Mouse (Mus musculus) liver, postnatal 0 days (tissue): ENCODE data around the gene Myh2. TPM values are rescaled to one million over a fixed set of nuclear protein-coding genes. Genes with fewer than 3 reads are reported as not detected.

Experiments used
- ATAC-seq: fragments of 200-750 bp; cut with Nextera tagmentation; 2 replicates; pipeline ENCODE4 v1.8.0; 2017; ENCODE audit warnings: mild to moderate bottlenecking, moderate library complexity
- DNase-seq: peaks from one replicate; pipeline ENCODE4 v3.0.0-alpha.2; 2016
- H3K27ac ChIP-seq: fragments of 300-500 bp; sonication (generic); 2 replicates; pipeline ENCODE4 v1.5.1; 2014; ENCODE audit warnings: antibody characterized with exemption, moderate library complexity, mild to moderate bottlenecking, low read depth
- H3K27me3 ChIP-seq: fragments of 300-500 bp; sonication (generic); 2 replicates; pipeline ENCODE4 v1.6.1; 2014; ENCODE audit warnings: low read length, control low read depth, mixed read lengths; ENCODE audit not compliant: insufficient read depth
- H3K36me3 ChIP-seq: fragments of 300-500 bp; sonication (generic); replicated peaks from 2 replicates; pipeline ENCODE4 v1.6.1; 2014; ENCODE audit warnings: mild to moderate bottlenecking, control low read depth, low read length, moderate library complexity, mixed read lengths; ENCODE audit not compliant: insufficient read depth
- H3K4me1 ChIP-seq: fragments of 300-500 bp; sonication (generic); 2 replicates; pipeline ENCODE4 v1.6.1; 2014; ENCODE audit warnings: antibody characterized with exemption, mild to moderate bottlenecking, control low read depth; ENCODE audit not compliant: insufficient read depth
- H3K4me2 ChIP-seq: fragments of 300-500 bp; sonication (generic); 2 replicates; pipeline ENCODE4 v1.6.1; 2014; ENCODE audit warnings: low read depth, mild to moderate bottlenecking, low read length, moderate library complexity, mixed read lengths
- H3K4me3 ChIP-seq: fragments of 300-500 bp; sonication (generic); 2 replicates; pipeline ENCODE4 v1.5.1; 2014; ENCODE audit warnings: low read depth, low read length
- H3K9ac ChIP-seq: fragments of 300-500 bp; sonication (generic); replicated peaks from 2 replicates; pipeline ENCODE4 v1.6.1; 2014; ENCODE audit warnings: mild to moderate bottlenecking, moderate library complexity
- H3K9me3 ChIP-seq: fragments of 300-500 bp; sonication (generic); 2 replicates; pipeline ENCODE4 v1.6.1; 2016; ENCODE audit warnings: mild to moderate bottlenecking, control low read depth, low read length, mixed read lengths
- CTCF ChIP-seq: sonication (generic); IDR thresholded peaks from 2 replicates; pipeline ENCODE4 v1.5.1; 2016; ENCODE audit warnings: antibody characterized with exemption, low read depth
- EP300 ChIP-seq: IDR thresholded peaks from 2 replicates; pipeline ENCODE4 v1.6.1; 2016; ENCODE audit warnings: antibody characterized with exemption, low read depth, mild to moderate bottlenecking
- WGBS: fragments of 180-500 bp; shearing (Covaris S2); extraction: QIAGEN DNeasy Blood & Tissue Kit; methylation state at CpG from one replicate; pipeline ENCODE4 v1.1.7; 2014; ENCODE audit not compliant: insufficient replicate concordance; 5-methylcytosine and 5-hydroxymethylcytosine counted together
- polyA plus RNA-seq: library from polyadenylated mRNA; unstranded; fragments of >200 nt; fragmentation: Nextera tagmentation; extraction: Ambion mirVana; gene quantifications from 2 replicates; pipeline ENCODE4 v1.2.1, GENCODE M21; 2015

Gene Myh2
- polyA plus RNA-seq, 1 experiment from 2014 or later = not detected

DNA sequence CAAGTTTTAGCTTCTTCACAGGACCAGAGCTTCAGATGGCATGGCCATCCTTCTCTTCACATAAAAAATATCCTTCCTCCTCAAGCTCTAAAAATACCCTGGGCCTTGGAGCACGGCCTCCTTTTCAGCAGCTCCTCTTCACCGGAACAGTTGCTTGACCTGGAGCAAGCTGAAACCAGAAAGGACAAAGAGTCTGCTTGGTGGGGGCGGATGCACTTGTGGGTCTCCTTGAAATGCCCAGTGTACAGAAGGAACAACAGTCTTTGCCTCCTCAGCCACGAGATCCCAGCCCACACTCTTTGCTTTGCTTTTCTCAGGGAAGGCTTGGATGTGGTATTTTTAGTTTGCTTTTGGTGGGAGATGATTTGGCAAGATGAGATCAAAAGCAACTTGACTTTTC lies 7.1 kb upstream of the Myh2 start:
- no peak overlapping the region for H3K27ac ChIP-seq
- no peaks in the 10 kb centered on the region for H3K27me3 ChIP-seq
- H3K4me1 ChIP-seq = no peaks in the 10 kb centered on the region
- H3K9me3 ChIP-seq = no peaks in the 10 kb centered on the region
- no peak overlapping the region for H3K4me3 ChIP-seq
- no peak for ATAC-seq
- DNase-seq = no peak
- H3K36me3 ChIP-seq = no peaks in the 10 kb centered on the region
- WGBS = 72% methylated on average over 4 of the region's 4 CpGs
- TF ChIP-seq CTCF (no peak), EP300 (no peak)
- H3K4me2 ChIP-seq = no peak overlapping the region
- no peak overlapping the region for H3K9ac ChIP-seq

DNA sequence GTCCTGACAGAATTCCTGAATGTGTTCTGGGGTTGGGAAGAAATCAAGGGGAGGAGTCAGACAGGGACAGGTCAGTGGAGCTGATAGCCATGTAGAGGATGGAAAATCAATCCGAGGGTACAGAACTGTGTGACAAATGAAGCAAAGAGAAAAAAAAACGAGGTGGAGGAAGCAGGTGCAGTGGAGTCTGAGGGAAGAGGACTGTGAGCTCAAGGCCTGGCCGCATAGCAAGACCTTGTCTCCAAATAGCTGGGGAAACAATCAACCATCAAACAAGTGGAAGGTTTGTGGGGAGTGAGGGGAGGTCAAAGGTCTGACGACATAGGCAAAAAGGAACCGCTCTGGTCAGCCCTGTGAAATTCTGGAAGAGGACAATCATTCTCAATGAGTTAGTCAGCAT lies 6.0 kb upstream of the Myh2 start:
- Histone ChIP-seq H3K9me3 (no peaks in the 10 kb centered on the region), H3K4me1 (no peaks in the 10 kb centered on the region), H3K27ac (no peak overlapping the region), H3K27me3 (no peaks in the 10 kb centered on the region), H3K4me3 (no peak overlapping the region), H3K4me2 (no peak overlapping the region), H3K9ac (no peak overlapping the region), H3K36me3 (no peaks in the 10 kb centered on the region)
- TF ChIP-seq CTCF (no peak), EP300 (no peak)
- ATAC-seq = no peak
- WGBS = 41% methylated on average over 5 of the region's 5 CpGs
- no peak for DNase-seq

- H3K36me3 ChIP-seq = no peaks in the 10 kb centered on the region
- DNase-seq (no peak), ATAC-seq (no peak)
- WGBS = 63% methylated on average over 5 of the region's 5 CpGs
- H3K4me1 ChIP-seq = no peaks in the 10 kb centered on the region
- no peak overlapping the region for H3K4me2 ChIP-seq
- no peak overlapping the region for H3K27ac ChIP-seq
- H3K9me3 ChIP-seq = no peaks in the 10 kb centered on the region
- no peak for TF ChIP-seq EP300
- TF ChIP-seq CTCF = no peak
- H3K9ac ChIP-seq = no peak overlapping the region
- H3K4me3 ChIP-seq = no peak overlapping the region
- no peaks in the 10 kb centered on the region for H3K27me3 ChIP-seq
These were observed 1.5 kb upstream of the Myh2 start for GRCm38 (mm10) chr11:67169301-67169700.

DNA sequence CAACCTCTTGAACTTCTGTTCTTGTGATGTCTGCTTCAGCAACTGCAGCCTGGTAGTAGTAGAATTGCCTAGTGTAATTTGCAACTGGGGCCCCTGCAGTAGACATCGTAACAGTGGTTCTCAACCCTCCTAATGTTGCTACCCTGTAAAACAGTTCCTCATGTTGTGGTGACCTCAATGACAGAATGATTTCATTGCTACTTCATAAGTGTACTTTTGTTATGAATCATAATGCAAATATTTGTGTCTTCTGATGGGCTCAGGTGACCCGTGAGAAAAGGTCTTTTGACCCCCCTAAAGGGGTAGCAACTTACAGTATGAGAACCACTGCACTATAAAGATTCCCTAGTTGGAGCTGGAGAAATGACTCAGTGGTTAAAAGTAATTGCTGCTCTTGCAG lies 1.6 kb downstream of the Myh2 start:
- H3K27me3 ChIP-seq = no peaks in the 10 kb centered on the region
- H3K27ac ChIP-seq = no peak overlapping the region
- no peaks in the 10 kb centered on the region for H3K9me3 ChIP-seq
- no peak overlapping the region for H3K9ac ChIP-seq
- no peak for DNase-seq
- H3K4me2 ChIP-seq = no peak overlapping the region
- H3K4me3 ChIP-seq = no peak overlapping the region
- no peak for TF ChIP-seq EP300
- no peak for TF ChIP-seq CTCF
- ATAC-seq = no peak
- no peaks in the 10 kb centered on the region for H3K36me3 ChIP-seq
- WGBS = 76% methylated on average over 2 of the region's 2 CpGs
- H3K4me1 ChIP-seq = no peaks in the 10 kb centered on the region

GRCm38 (mm10) chr11:67176376-67176775 lies 5.5 kb downstream of the Myh2 start:
- 54% methylated on average over 5 of the region's 5 CpGs for WGBS
- Histone ChIP-seq H3K4me3 (no peak overlapping the region), H3K36me3 (no peaks in the 10 kb centered on the region), H3K9ac (no peak overlapping the region), H3K9me3 (no peaks in the 10 kb centered on the region), H3K27me3 (no peaks in the 10 kb centered on the region), H3K27ac (no peak overlapping the region), H3K4me2 (no peak overlapping the region), H3K4me1 (no peaks in the 10 kb centered on the region)
- TF ChIP-seq CTCF = no peak
- no peak for TF ChIP-seq EP300
- ATAC-seq (no peak), DNase-seq (no peak)

- Histone ChIP-seq H3K27ac (no peak overlapping the region), H3K9ac (no peak overlapping the region), H3K36me3 (no peaks in the 10 kb centered on the region), H3K4me2 (no peak overlapping the region), H3K27me3 (no peaks in the 10 kb centered on the region), H3K9me3 (no peaks in the 10 kb centered on the region), H3K4me3 (no peak overlapping the region), H3K4me1 (no peaks in the 10 kb centered on the region)
- ATAC-seq (no peak), DNase-seq (no peak)
- TF ChIP-seq EP300 (no peak), CTCF (no peak)
- WGBS = 80% methylated on average over 10 of the region's 10 CpGs
These were observed 19.5 kb downstream of the Myh2 start for GRCm38 (mm10) chr11:67190316-67190715.

- Histone ChIP-seq H3K4me3 (no peak overlapping the region), H3K27ac (no peak overlapping the region), H3K27me3 (no peaks in the 10 kb centered on the region), H3K4me2 (no peak overlapping the region), H3K9ac (no peak overlapping the region), H3K4me1 (no peaks in the 10 kb centered on the region), H3K9me3 (no peaks in the 10 kb centered on the region), H3K36me3 (no peaks in the 10 kb centered on the region)
- DNase-seq = no peak
- no peak for ATAC-seq
- no peak for TF ChIP-seq CTCF
- TF ChIP-seq EP300 = no peak
- WGBS = 73% methylated on average over 2 of the region's 2 CpGs
These were observed 20.0 kb downstream of the Myh2 start for GRCm38 (mm10) chr11:67190814-67191213.
